Mouse (Mus musculus): ENCODE data around the gene Zfp622.

DNA sequence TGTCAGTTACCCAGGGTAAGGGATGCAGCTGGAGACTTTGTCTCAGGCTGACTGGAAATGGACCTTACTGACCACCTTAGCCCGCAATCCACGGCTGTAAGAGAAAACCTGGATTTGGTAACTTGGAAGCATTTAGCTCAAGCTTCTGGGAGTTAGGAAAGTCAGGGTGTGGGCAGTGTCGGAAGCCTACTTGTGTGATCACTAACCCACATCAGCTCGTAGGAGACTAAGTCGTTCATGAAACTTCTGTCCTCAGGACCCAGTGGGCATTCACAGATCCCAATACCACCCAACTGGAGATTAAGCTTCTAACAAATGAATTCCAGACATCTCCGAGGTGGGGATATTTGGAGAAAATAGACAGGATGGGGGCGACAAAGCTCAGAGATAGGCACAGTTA, 49.8 kb upstream of the Zfp622 start:
- TF ChIP-seq POLR2A (IDR thresholded peaks at IDR 0.05; ENCODE audit: insufficient read depth, low read depth, low read length) (no peak), CTCF (IDR thresholded peaks at IDR 0.05; ENCODE audit: insufficient read depth, low read depth, low read length) (no peak)
